Mouse (Mus musculus) neural tube, embryonic 14.5 days (tissue): ENCODE data around the gene Spata1. TPM values are rescaled to one million over a fixed set of nuclear protein-coding genes. Genes with fewer than 3 reads are reported as not detected.

Experiments
- ATAC-seq: fragments of 200-750 bp; cut with Nextera tagmentation; 2 replicates; pipeline ENCODE4 v1.8.0; 2017; ENCODE audit warnings: low read depth, mild to moderate bottlenecking, moderate TSS enrichment, moderate library complexity
- H3K27ac ChIP-seq: fragments of 300-500 bp; sonication (generic); 2 replicates; pipeline ENCODE4 v1.5.1; 2014; ENCODE audit warnings: low read depth, mild to moderate bottlenecking, control low read depth, low read length, moderate library complexity, mixed read lengths
- H3K27me3 ChIP-seq: fragments of 300-500 bp; sonication (generic); 2 replicates; pipeline ENCODE4 v1.6.1; 2014; ENCODE audit warnings: low read length; ENCODE audit not compliant: control insufficient read depth, insufficient read depth
- H3K36me3 ChIP-seq: fragments of 300-500 bp; sonication (generic); 2 replicates; pipeline ENCODE4 v1.6.1; 2014; ENCODE audit warnings: low read length, mixed read lengths; ENCODE audit not compliant: control insufficient read depth, insufficient read depth
- H3K4me1 ChIP-seq: fragments of 300-500 bp; sonication (generic); 2 replicates; pipeline ENCODE4 v1.6.1; 2014; ENCODE audit warnings: low read length; ENCODE audit not compliant: control insufficient read depth, insufficient read depth
- H3K4me2 ChIP-seq: fragments of 300-500 bp; sonication (generic); 2 replicates; pipeline ENCODE4 v1.6.1; 2014; ENCODE audit warnings: mild to moderate bottlenecking, low read depth, low read length, control low read depth
- H3K4me3 ChIP-seq: fragments of 300-500 bp; sonication (generic); 2 replicates; pipeline ENCODE4 v1.5.1; 2014; ENCODE audit warnings: low read depth, low read length, control low read depth, mixed read lengths
- H3K9ac ChIP-seq: fragments of 300-500 bp; sonication (generic); replicated peaks from 2 replicates; pipeline ENCODE4 v1.6.1; 2014; ENCODE audit warnings: low read depth, mild to moderate bottlenecking, control low read depth, low read length, mixed read lengths
- H3K9me3 ChIP-seq: fragments of 300-500 bp; sonication (generic); 2 replicates; pipeline ENCODE4 v1.6.1; 2016; ENCODE audit warnings: low read length; ENCODE audit not compliant: control insufficient read depth
- WGBS: fragments of 180-500 bp; shearing (Covaris S2); extraction: QIAGEN DNeasy Blood & Tissue Kit; methylation state at CpG from one replicate; pipeline ENCODE4 v1.1.7; 2014; 5-methylcytosine and 5-hydroxymethylcytosine counted together
- polyA plus RNA-seq: library from polyadenylated mRNA; unstranded; fragments of >200 nt; fragmentation: Nextera tagmentation; extraction: Ambion mirVana; gene quantifications from 2 replicates; pipeline ENCODE4 v1.2.1, GENCODE M21; 2014

The Spata1 gene
- 5.5 and 6.2 TPM in 2 replicates for polyA plus RNA-seq

GRCm38 (mm10) chr3:146499431-146500002 lies at the start of gene Spata1, which contains the start of gene Gng5:
Gene Spata1, minus strand, starts transcription at chr3:146499753.
Gene Gng5, plus strand, starts transcription at chr3:146499807.
- Histone ChIP-seq H3K9me3 (no peaks in the 10 kb centered on the region), H3K27me3 (no peaks in the 10 kb centered on the region), H3K4me2 (peak within 1 kb of the TSS; percentile 41), H3K36me3 (no peaks in the 10 kb centered on the region; the same call in none of the 2 replicates), H3K4me3 (peak within 1 kb of the TSS; percentile 58), H3K27ac (peak within 1 kb of the TSS; percentile 61; the same call in 1 of the 2 replicates), H3K9ac (peak within 1 kb of the TSS; percentile 54), H3K4me1 (peaks cover 10% of the 10 kb centered on the region; the same call in 1 of the 2 replicates)
- WGBS: under 1% methylated on average over 48 of the region's 88 CpGs
- peak; percentile 90 for ATAC-seq

DNA sequence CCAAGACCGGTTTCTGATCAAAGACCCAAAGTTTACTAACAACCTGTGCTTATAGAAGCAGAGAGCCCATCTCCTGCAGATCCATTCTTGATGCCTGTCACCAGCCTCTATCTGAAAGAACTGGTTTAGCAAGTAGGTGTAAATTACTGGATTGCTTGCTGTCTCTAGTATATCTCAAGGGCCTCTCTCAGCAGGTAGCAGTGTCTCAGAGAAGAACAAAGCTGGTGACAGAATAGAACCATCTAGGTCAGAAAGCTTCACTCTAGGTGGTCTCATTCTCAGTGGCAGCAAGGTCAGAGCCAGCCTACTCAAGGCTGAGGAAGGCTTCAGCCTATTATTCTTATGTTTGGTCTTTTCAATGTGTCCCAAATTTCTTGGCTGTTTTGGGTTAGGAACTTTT lies 44.1 kb upstream of the Spata1 start:
- no peak overlapping the region for H3K4me2 ChIP-seq
- WGBS: 24% methylated on average over 1 of the region's 1 CpGs
- H3K9me3 ChIP-seq: no peaks in the 10 kb centered on the region
- no peaks in the 10 kb centered on the region for H3K4me1 ChIP-seq
- H3K27ac ChIP-seq: no peak overlapping the region
- ATAC-seq: no peak
- no peaks in the 10 kb centered on the region for H3K36me3 ChIP-seq
- no peak overlapping the region for H3K4me3 ChIP-seq
- H3K9ac ChIP-seq: no peak overlapping the region
- no peaks in the 10 kb centered on the region for H3K27me3 ChIP-seq

DNA sequence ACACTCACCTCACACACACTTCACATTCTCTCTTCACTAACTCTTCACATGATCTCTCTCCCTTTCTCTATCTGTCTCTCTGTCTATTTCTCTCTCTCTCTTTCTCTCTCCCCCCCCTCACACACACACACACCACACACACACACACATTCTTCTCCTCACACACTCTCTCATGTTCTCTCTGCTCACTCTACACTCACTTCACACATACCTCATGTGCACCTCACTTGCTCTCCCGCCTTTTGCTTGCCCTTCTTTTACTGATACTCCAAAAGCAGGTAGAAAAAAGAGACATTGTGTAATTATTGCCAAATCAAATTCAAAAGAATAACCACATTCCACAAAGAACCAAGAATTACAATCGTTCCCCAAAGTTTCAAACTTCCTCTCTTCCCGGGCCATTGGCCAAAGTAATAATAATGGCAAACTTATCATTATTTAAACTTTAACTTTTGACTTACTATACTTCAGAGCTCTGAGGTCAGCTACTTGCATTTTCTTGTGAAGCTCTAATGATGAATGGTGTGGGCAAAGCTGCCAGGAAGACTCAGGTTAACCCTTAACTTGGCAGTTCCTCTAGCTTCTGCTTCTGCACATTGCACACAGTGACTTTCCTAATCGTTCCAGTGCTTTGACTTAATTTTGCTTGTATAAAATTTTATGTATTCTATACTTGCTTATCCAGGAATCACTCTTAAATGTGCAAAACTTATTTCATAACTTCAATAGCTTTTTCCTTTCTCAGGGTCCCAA lies 41.1 kb upstream of the Spata1 start:
- no peak overlapping the region for H3K4me2 ChIP-seq
- WGBS: 90% methylated on average over 4 of the region's 4 CpGs
- no peaks in the 10 kb centered on the region for H3K4me1 ChIP-seq
- H3K9me3 ChIP-seq: no peaks in the 10 kb centered on the region
- no peak overlapping the region for H3K27ac ChIP-seq
- H3K9ac ChIP-seq: no peak overlapping the region
- H3K27me3 ChIP-seq: no peaks in the 10 kb centered on the region
- no peak overlapping the region for H3K4me3 ChIP-seq
- ATAC-seq: no peak
- H3K36me3 ChIP-seq: no peaks in the 10 kb centered on the region

DNA sequence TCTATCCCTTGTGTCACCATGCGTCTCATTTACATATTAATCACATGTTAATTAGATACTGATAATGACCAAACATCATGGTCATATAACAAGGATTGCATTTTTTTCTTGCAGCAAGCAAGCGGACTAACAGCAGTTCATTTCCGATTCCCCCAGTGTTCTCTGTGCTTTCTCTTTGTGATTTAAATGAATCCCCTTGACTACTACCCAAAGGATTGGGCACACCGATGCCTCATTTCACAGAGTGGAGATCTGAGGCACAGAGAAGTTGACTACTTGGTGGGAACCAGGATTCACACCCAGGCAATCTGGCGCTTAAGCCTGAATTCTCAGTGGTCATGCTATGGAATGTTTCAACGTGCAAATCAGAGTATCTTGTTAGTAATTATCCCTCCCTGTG lies 35.4 kb upstream of the Spata1 start:
- H3K27me3 ChIP-seq: no peaks in the 10 kb centered on the region

GRCm38 (mm10) chr3:146528335-146528734 lies 28.8 kb upstream of the Spata1 start:
- Histone ChIP-seq H3K9me3 (no peaks in the 10 kb centered on the region), H3K27me3 (no peaks in the 10 kb centered on the region), H3K36me3 (no peaks in the 10 kb centered on the region), H3K4me3 (no peak overlapping the region), H3K4me1 (no peaks in the 10 kb centered on the region), H3K9ac (no peak overlapping the region), H3K4me2 (no peak overlapping the region), H3K27ac (no peak overlapping the region)
- no peak for ATAC-seq
- 47% methylated on average over 2 of the region's 2 CpGs for WGBS

More for the DNA sequence above, 35.4 kb upstream of the Spata1 start:
- Histone ChIP-seq H3K9ac (no peak overlapping the region), H3K4me2 (no peak overlapping the region), H3K9me3 (no peaks in the 10 kb centered on the region), H3K4me3 (no peak overlapping the region), H3K4me1 (no peaks in the 10 kb centered on the region), H3K27ac (no peak overlapping the region), H3K36me3 (no peaks in the 10 kb centered on the region)
- no peak for ATAC-seq
- 59% methylated on average over 6 of the region's 6 CpGs for WGBS

DNA sequence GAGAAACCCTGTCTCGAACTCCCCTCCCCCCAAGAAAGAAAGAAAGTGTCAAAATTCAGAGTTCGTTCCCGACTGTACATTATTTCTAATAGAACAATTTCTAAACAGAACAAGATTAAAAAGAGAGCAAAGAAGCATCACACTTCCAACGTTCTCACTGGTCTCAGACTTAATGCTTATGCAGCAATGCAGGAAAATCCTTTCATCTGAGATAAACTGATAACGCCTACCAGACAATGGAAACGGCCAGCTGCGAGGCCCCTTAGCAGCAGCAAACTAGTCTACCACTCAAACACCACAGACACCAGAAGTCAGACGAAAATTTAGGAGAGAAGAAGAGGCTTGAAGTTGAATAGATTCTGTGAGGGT lies 22.1 kb upstream of the Spata1 start:
- H3K27ac ChIP-seq: peak overlapping the region; percentile 97

GRCm38 (mm10) chr3:146520798-146521651 lies 21.5 kb upstream of the Spata1 start, which contains the start of gene Rpf1:
Gene Rpf1, minus strand, starts transcription at chr3:146521429.
- Histone ChIP-seq H3K27me3 (no peaks in the 10 kb centered on the region), H3K4me3 (peak within 1 kb of the TSS; percentile 78), H3K9me3 (no peaks in the 10 kb centered on the region), H3K36me3 (0 out of 2 replicates have a peak, but pooled peaks cover 7% of the 10 kb centered on the region), H3K4me1 (no peaks in the 10 kb centered on the region), H3K9ac (peak within 1 kb of the TSS; percentile 86), H3K4me2 (peak within 1 kb of the TSS; percentile 45), H3K27ac (peak within 1 kb of the TSS; percentile 97)
- ATAC-seq: peak; percentile 96
- under 1% methylated on average over 65 of the region's 82 CpGs for WGBS

More for the DNA sequence above, 22.1 kb upstream of the Spata1 start:
- WGBS: 18% methylated on average over 8 of the region's 8 CpGs
- ATAC-seq: no peak
- Histone ChIP-seq H3K9ac (peak overlapping the region; percentile 86; the same call in 1 of the 2 replicates), H3K4me3 (peak overlapping the region; percentile 78), H3K9me3 (no peaks in the 10 kb centered on the region), H3K36me3 (0 out of 2 replicates have a peak, but pooled peaks cover 7% of the 10 kb centered on the region), H3K4me2 (peak overlapping the region; percentile 45), H3K4me1 (no peaks in the 10 kb centered on the region), H3K27me3 (no peaks in the 10 kb centered on the region)

DNA sequence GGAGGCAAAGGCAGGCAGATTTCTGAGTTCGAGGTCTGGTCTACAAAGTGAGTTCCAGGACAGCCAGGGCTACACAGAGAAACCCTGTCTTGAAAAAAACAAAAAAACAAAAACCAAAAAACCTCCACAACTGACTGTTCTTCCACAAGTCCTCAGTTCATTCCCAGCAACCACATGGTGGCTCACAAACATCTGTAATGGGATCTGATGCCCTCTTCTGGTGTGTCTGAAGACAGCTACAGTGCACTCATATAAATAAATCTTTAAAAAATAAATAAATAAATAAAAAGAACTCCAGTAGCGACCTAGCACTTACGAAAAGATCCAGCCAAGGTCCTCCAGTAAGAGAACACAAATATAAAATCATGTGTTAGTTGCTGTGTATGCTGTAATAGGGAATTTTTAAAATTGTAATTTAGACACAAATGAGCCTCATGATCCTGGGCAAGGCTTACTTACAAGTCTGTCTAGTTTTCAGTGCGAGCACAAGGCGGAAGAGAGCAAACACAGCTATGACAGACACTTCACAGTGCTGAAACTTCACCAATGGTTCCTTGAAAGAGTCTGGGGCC lies 20.8 kb upstream of the Spata1 start:
- peak overlapping the region; percentile 97 for H3K27ac ChIP-seq
- peak overlapping the region; percentile 86 for H3K9ac ChIP-seq
- 0 out of 2 replicates have a peak, but pooled peaks cover 7% of the 10 kb centered on the region for H3K36me3 ChIP-seq
- H3K4me3 ChIP-seq: peak overlapping the region; percentile 78
- WGBS: 43% methylated on average over 5 of the region's 5 CpGs
- peak overlapping the region; percentile 45 for H3K4me2 ChIP-seq
- H3K27me3 ChIP-seq: no peaks in the 10 kb centered on the region
- H3K9me3 ChIP-seq: no peaks in the 10 kb centered on the region
- peak; percentile 25 for ATAC-seq
- no peaks in the 10 kb centered on the region for H3K4me1 ChIP-seq
